14 mouse cellular contexts compared by ENCODE assay signal in genomic region chr5:36883516-36883915, GRCm38 (mm10). TPM values are rescaled to one million over a fixed set of nuclear protein-coding genes. Genes with fewer than 3 reads are reported as not detected.
"Had no signal": no experiment of that assay in that cellular context is flagged by ENCODE, and none has a peak within 500 bp of the region (broad histone marks: within the 10 kb centered on the region; RNA-seq: fewer than 3 reads in every experiment).

No protein-coding gene starts in this region.

- H3K36me3 ChIP-seq: limb, embryonic 13.5 days; midbrain, embryonic 15.5 days; stomach, embryonic 15.5 days had no signal

- DNase-seq: kidney, adult 11 months; kidney, adult 9 months; kidney, postnatal 36 days; lung, adult 18-20 months; right cerebral cortex, postnatal 14 days; thymus, adult 2 months; thymus, postnatal 25 days had no signal

- H3K27me3 ChIP-seq: midbrain, embryonic 15.5 days; stomach, embryonic 15.5 days had no signal

- H3K4me3 ChIP-seq: limb, embryonic 13.5 days; midbrain, embryonic 15.5 days; stomach, embryonic 15.5 days had no signal

- H3K9me3 ChIP-seq: limb, embryonic 13.5 days; midbrain, embryonic 15.5 days; stomach, embryonic 15.5 days had no signal

- ATAC-seq: midbrain, embryonic 15.5 days had no signal

- H3K9ac ChIP-seq: limb, embryonic 13.5 days; liver, embryonic 14.5 days; midbrain, embryonic 15.5 days; stomach, embryonic 15.5 days had no signal

- H3K4me2 ChIP-seq: limb, embryonic 13.5 days; midbrain, embryonic 15.5 days; stomach, embryonic 15.5 days had no signal

- H3K27ac ChIP-seq: kidney, postnatal 0 days; limb, embryonic 13.5 days; liver, embryonic 14.5 days; midbrain, embryonic 15.5 days; stomach, embryonic 15.5 days had no signal

- H3K4me1 ChIP-seq: stomach, embryonic 15.5 days had no signal

RNA-seq across cellular contexts. Expression of gene Ppp2r2c, which starts 15.2 kb away (rescaled TPM):
- total RNA-seq: megakaryocyte-erythroid progenitor cell, adult 5-6 weeks had no signal
- polyA plus RNA-seq: liver, adult 2 months; liver, embryonic 14.5 days had no signal
